Mouse (Mus musculus): Measurements from ENCODE around the gene Ttll5.

DNA sequence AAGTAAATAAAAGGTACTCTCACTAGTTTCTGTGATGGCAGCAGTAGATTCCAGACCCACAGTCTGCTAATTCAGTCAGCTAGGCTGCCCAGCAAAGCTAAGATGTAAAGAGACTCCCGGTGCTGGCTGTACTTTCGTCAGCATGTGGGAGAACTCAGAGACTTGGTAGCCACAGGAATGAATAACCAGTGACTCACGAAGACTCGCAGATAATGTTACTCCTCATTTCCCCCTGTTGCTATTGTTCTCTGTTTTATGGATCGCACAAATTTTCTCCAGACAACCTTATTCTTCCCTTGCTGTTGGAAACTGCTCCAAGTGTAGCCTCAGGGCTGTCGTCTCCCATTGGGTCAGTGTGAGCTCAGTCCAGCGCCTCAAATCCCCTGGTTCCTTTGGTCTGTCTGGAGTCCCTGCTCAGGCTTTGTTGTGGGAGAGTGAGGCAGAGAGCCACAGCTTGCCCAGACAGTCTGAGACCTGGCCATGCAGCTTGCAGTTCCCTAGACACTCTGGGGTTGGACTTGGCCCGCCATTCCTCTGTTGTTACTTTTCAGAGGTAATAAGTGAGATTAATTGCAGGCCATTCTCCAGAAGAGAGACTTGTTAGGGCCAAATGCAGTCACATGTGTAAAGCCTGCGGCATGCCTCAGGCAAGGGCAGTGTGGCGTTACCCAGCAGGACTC lies 135.5 kb downstream of the Ttll5 start:
- TF ChIP-seq CTCF (IDR thresholded peaks at IDR 0.05; ENCODE audit: low read depth) (no peak), EP300 (IDR thresholded peaks at IDR 0.05; ENCODE audit: low read depth) (no peak)

All from heart, postnatal 0 days (tissue).